Mouse (Mus musculus): ENCODE measurements around the gene Wars2.

The Wars2 gene

GRCm38 (mm10) chr3:99277973-99278580 is 137.2 kb downstream of the Wars2 start:
- no peak for DNase-seq (ENCODE audit: low spot score)

GRCm38 (mm10) chr3:99279718-99280117 is 138.8 kb downstream of the Wars2 start:
- DNase-seq (ENCODE audit: low spot score): no peak

- no peak for DNase-seq (ENCODE audit: low spot score)
Measured at GRCm38 (mm10) chr3:99281453-99281852, 140.6 kb downstream of the Wars2 start.

- DNase-seq (ENCODE audit: low spot score): no peak
Measured at GRCm38 (mm10) chr3:99288302-99288701, 147.4 kb downstream of the Wars2 start.
